ENCODE assay signal across 25 mouse cellular contexts in genomic region chr1:134790716-134791439, GRCm38 (mm10).
A peak's percentile ranks its signal among the peaks of the same experiment; 100 is the strongest.
DNase-seq lines count a peak whose midpoint lies in the region; ATAC-seq and TF ChIP-seq lines count a peak whose summit lies in the region.
"Had no signal": no experiment of that assay in that cellular context is flagged by ENCODE, and none has a peak within 500 bp of the region (broad histone marks: within the 10 kb centered on the region; RNA-seq: fewer than 3 reads in every experiment).

No protein-coding gene starts in this region.

- no peak for TF ChIP-seq CTCF in bone marrow macrophage, adult 2 months (IDR thresholded peaks at IDR 0.05; ENCODE audit: low read depth, low read length)

- H3K36me3 ChIP-seq in heart, embryonic 12.5 days: 0 out of 2 replicates have a peak, but pooled peaks cover 3% of the 10 kb centered on the region
- no peaks in the 10 kb centered on the region; the same call in 1 of the 2 replicates for H3K36me3 ChIP-seq in liver, embryonic 16.5 days (ENCODE audit: control insufficient read depth, insufficient read depth)
- H3K36me3 ChIP-seq: embryonic facial prominence, embryonic 15.5 days; hindbrain, embryonic 15.5 days; liver, embryonic 15.5 days had no signal

- H3K4me3 ChIP-seq in heart, embryonic 12.5 days: no peak overlapping the region
- H3K4me3 ChIP-seq in bone marrow macrophage, adult 2 months (ENCODE audit: insufficient read depth, low read length): no peak overlapping the region
- no peak overlapping the region for H3K4me3 ChIP-seq in liver, embryonic 16.5 days (ENCODE audit: low read depth, low read length)
- H3K4me3 ChIP-seq: embryonic facial prominence, embryonic 15.5 days; hindbrain, embryonic 15.5 days; layer of hippocampus, adult 2 months; liver, embryonic 15.5 days; myocyte had no signal

- H3K4me1 ChIP-seq in heart, embryonic 12.5 days (replicated peaks): peaks cover 27% of the 10 kb centered on the region
- H3K4me1 ChIP-seq in bone marrow macrophage, adult 2 months (ENCODE audit: control insufficient read depth, insufficient read depth, low read length): peaks cover 31% of the 10 kb centered on the region
- H3K4me1 ChIP-seq in liver, embryonic 16.5 days (ENCODE audit: control insufficient read depth, low read depth, low read length): peaks cover 5% of the 10 kb centered on the region
- H3K4me1 ChIP-seq: hindbrain, embryonic 15.5 days had no signal

- H3K4me2 ChIP-seq in heart, embryonic 12.5 days: no peak overlapping the region
- H3K4me2 ChIP-seq in liver, embryonic 16.5 days (ENCODE audit: low read depth, low read length): no peak overlapping the region
- H3K4me2 ChIP-seq: embryonic facial prominence, embryonic 15.5 days; hindbrain, embryonic 15.5 days; liver, embryonic 15.5 days had no signal

- H3K27ac ChIP-seq in heart, embryonic 12.5 days (ENCODE audit: poor library complexity, severe bottlenecking): 0 out of 2 replicates have a peak overlapping the region, but pooled peaks have one; percentile 43
- H3K27ac ChIP-seq in bone marrow macrophage, adult 2 months (ENCODE audit: insufficient read depth, low read depth, low read length): peak overlapping the region; percentile 38
- no peak overlapping the region for H3K27ac ChIP-seq in liver, embryonic 16.5 days (ENCODE audit: low read length)
- H3K27ac ChIP-seq: embryonic facial prominence, embryonic 15.5 days; hindbrain, embryonic 15.5 days; layer of hippocampus, adult 2 months; liver, embryonic 15.5 days had no signal

- no peak for TF ChIP-seq POLR2A in bone marrow macrophage, adult 2 months (IDR thresholded peaks at IDR 0.05; ENCODE audit: borderline replicate concordance, low read depth, low read length)

- 78% methylated on average over 2 of the region's 2 CpGs for WGBS in heart, embryonic 12.5 days
- 27% methylated on average over 2 of the region's 2 CpGs for WGBS in liver, embryonic 16.5 days (ENCODE audit: insufficient replicate concordance)

- no peaks in the 10 kb centered on the region for H3K9me3 ChIP-seq in heart, embryonic 12.5 days (replicated peaks)
- no peaks in the 10 kb centered on the region for H3K9me3 ChIP-seq in liver, embryonic 16.5 days (replicated peaks; ENCODE audit: control insufficient read depth, low read length)
- H3K9me3 ChIP-seq: embryonic facial prominence, embryonic 15.5 days; hindbrain, embryonic 15.5 days; liver, embryonic 15.5 days had no signal

- no peaks in the 10 kb centered on the region for H3K27me3 ChIP-seq in heart, embryonic 12.5 days (replicated peaks)
- no peaks in the 10 kb centered on the region for H3K27me3 ChIP-seq in liver, embryonic 16.5 days (ENCODE audit: control insufficient read depth, insufficient read depth, low read depth, low read length)
- H3K27me3 ChIP-seq: embryonic facial prominence, embryonic 15.5 days; hindbrain, embryonic 15.5 days; liver, embryonic 15.5 days had no signal

- intact Hi-C loops in heart, postnatal 10 days (cut with DNase I): no loop called here

- no peak for DNase-seq in heart, postnatal 10 days
- DNase-seq in 416B (ENCODE audit: low read depth): peak; percentile 64
- no peak for DNase-seq in lung, postnatal 4 days
- DNase-seq in gastrocnemius, postnatal 4 days (ENCODE audit: low spot score in 2 of 2): no peak
- no peak for DNase-seq in yolk sac, embryonic 10.5 days (ENCODE audit: low spot score)
- DNase-seq: adrenal gland, postnatal 10 days; cerebellum, adult 9-10 months; gastrocnemius, postnatal 36 days; kidney, adult 2 months; kidney, postnatal 14 days; lung, postnatal 14 days; right cerebral cortex, adult 18-20 months; right cerebral cortex, postnatal 4 days; thymus, postnatal 25 days had no signal

- H3K9ac ChIP-seq in heart, embryonic 12.5 days: no peak overlapping the region
- H3K9ac ChIP-seq in liver, embryonic 16.5 days (ENCODE audit: low read depth, low read length): no peak overlapping the region
- H3K9ac ChIP-seq: embryonic facial prominence, embryonic 15.5 days; hindbrain, embryonic 15.5 days; liver, embryonic 15.5 days had no signal

- ATAC-seq in heart, embryonic 12.5 days (ENCODE audit: insufficient number of reproducible peaks, low FRiP score): no peak
- ATAC-seq in liver, embryonic 16.5 days (ENCODE audit: low read depth): peak; percentile 27; the same call in 1 of the 2 replicates
- ATAC-seq: activated CD4-positive, CD25-positive, alpha-beta regulatory T cell, adult 4 months; forebrain, embryonic 16.5 days; midbrain, embryonic 16.5 days had no signal
